Mouse (Mus musculus) limb, embryonic 14.5 days (tissue): ENCODE results near the gene Esp18. TPM values are rescaled to one million over a fixed set of nuclear protein-coding genes. Genes with fewer than 3 reads are reported as not detected.

Experiments
- ATAC-seq: fragments of 200-750 bp; cut with Nextera tagmentation; 2 replicates; pipeline ENCODE4 v1.8.0; 2017; ENCODE audit warnings: low read depth, moderate number of reproducible peaks, moderate TSS enrichment; ENCODE audit not compliant: low FRiP score
- DNase-seq: peaks from one replicate; pipeline ENCODE4 v3.0.0-alpha.2; 2015; ENCODE audit warnings: low spot score
- H3K27ac ChIP-seq: fragments of 300-500 bp; sonication (generic); replicated peaks from 2 replicates; pipeline ENCODE4 v1.5.1; 2014; ENCODE audit warnings: low read depth, mild to moderate bottlenecking, low read length, moderate library complexity, mixed read lengths
- H3K27me3 ChIP-seq: fragments of 300-500 bp; sonication (generic); 2 replicates; pipeline ENCODE4 v1.6.1; 2014; ENCODE audit warnings: low read length, mixed read lengths; ENCODE audit not compliant: control insufficient read depth, insufficient read depth
- H3K36me3 ChIP-seq: fragments of 300-500 bp; sonication (generic); 2 replicates; pipeline ENCODE4 v1.6.1; 2014; ENCODE audit warnings: mild to moderate bottlenecking, low read length, moderate library complexity, mixed read lengths; ENCODE audit not compliant: control insufficient read depth, insufficient read depth
- H3K4me1 ChIP-seq: fragments of 300-500 bp; sonication (generic); 2 replicates; pipeline ENCODE4 v1.6.1; 2014; ENCODE audit warnings: antibody characterized with exemption, low read length, mixed read lengths; ENCODE audit not compliant: control insufficient read depth, insufficient read depth
- H3K4me2 ChIP-seq: fragments of 300-500 bp; sonication (generic); replicated peaks from 2 replicates; pipeline ENCODE4 v1.6.1; 2014; ENCODE audit warnings: low read depth, mild to moderate bottlenecking, low read length, moderate library complexity; ENCODE audit not compliant: severe bottlenecking
- H3K4me3 ChIP-seq: fragments of 300-500 bp; sonication (generic); replicated peaks from 2 replicates; pipeline ENCODE4 v1.5.1; 2014; ENCODE audit warnings: low read length
- H3K9ac ChIP-seq: fragments of 300-500 bp; sonication (generic); 2 replicates; pipeline ENCODE4 v1.6.1; 2014; ENCODE audit warnings: mild to moderate bottlenecking, low read depth, low read length, moderate library complexity; ENCODE audit not compliant: severe bottlenecking
- H3K9me3 ChIP-seq: fragments of 300-500 bp; sonication (generic); 2 replicates; pipeline ENCODE4 v1.6.1; 2016; ENCODE audit warnings: low read length; ENCODE audit not compliant: control insufficient read depth
- POLR2A ChIP-seq: fragments of 200-500 bp; IDR thresholded peaks from 2 replicates; pipeline ENCODE4 v1.8.0; 2012; ENCODE audit warnings: inconsistent platforms, mild to moderate bottlenecking, moderate library complexity, borderline replicate concordance; ENCODE audit not compliant: insufficient read depth, insufficient read length; ENCODE audit errors: extremely low read depth
- WGBS: fragments of 180-500 bp; shearing (Covaris S2); extraction: QIAGEN DNeasy Blood & Tissue Kit; methylation state at CpG from one replicate; pipeline ENCODE4 v1.1.7; 2014; 5-methylcytosine and 5-hydroxymethylcytosine counted together
- microRNA-seq: library from miRNA; unstranded; fragments of <30 nt; microRNA quantifications from one replicate; pipeline ENCODE4, GENCODE M21; 2016
- polyA plus RNA-seq, 2 experiments: library from polyadenylated mRNA; depleted of rRNA in 1 of 2; stranded (reverse) in 1 of 2; unstranded in 1 of 2; fragments of >200 nt; fragmentation: Nextera tagmentation in 1 of 2; extraction: Ambion mirVana in 1 of 2; gene quantifications; 2 replicates each; pipeline versions ENCODE4 v1.2.1 to v1.2.3; 2012 to 2014

Gene Esp18
- polyA plus RNA-seq (2012; rRNA removed) (not detected in 2 replicates), polyA plus RNA-seq (2014; fragmentation: Nextera tagmentation; extraction: Ambion mirVana) (not detected in 2 replicates)

- ATAC-seq (no peak), DNase-seq (no peak)
- no peak within 1 kb of the TSS for H3K4me2 ChIP-seq
- H3K27me3 ChIP-seq = no peaks in the 10 kb centered on the region
- no peaks in the 10 kb centered on the region for H3K36me3 ChIP-seq
- H3K9me3 ChIP-seq = no peaks in the 10 kb centered on the region
- no peak within 1 kb of the TSS for H3K27ac ChIP-seq
- TF ChIP-seq POLR2A = no peak
- H3K9ac ChIP-seq = no peak within 1 kb of the TSS
- no peak within 1 kb of the TSS for H3K4me3 ChIP-seq
- no peaks in the 10 kb centered on the region for H3K4me1 ChIP-seq
- 72% methylated on average over 2 of the region's 2 CpGs for WGBS
These were observed at the start of gene Esp18 for GRCm38 (mm10) chr17:39406059-39406458. Gene Esp18 (plus strand): TSS chr17:39406359.

DNA sequence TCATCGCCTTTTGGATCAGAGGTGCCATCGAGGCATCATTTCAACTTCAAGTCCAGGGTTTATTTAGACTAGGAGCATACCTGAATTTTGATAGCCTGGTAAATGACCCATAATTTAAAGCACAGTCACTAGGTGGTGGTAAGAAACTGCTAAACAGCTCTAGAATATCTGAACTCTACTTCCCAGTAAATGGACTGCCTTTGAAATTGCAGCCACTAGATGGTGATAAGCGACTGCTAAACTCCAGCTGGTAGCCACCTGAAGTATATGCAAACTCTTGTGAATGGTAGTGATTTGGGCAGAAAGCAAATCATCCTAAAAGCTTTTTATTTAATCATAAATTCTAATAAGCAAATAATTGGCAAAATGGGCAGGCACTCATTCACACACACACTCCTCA is 42.8 kb upstream of the Esp18 start:
- no peak for DNase-seq
- no peak overlapping the region for H3K27ac ChIP-seq
- H3K4me3 ChIP-seq = no peak overlapping the region
- no peak overlapping the region for H3K4me2 ChIP-seq
- 67% methylated on average over 3 of the region's 3 CpGs for WGBS
- TF ChIP-seq POLR2A = no peak
- H3K27me3 ChIP-seq = no peaks in the 10 kb centered on the region
- H3K4me1 ChIP-seq = no peaks in the 10 kb centered on the region
- H3K36me3 ChIP-seq = no peaks in the 10 kb centered on the region
- no peaks in the 10 kb centered on the region for H3K9me3 ChIP-seq
- no peak overlapping the region for H3K9ac ChIP-seq
- no peak for ATAC-seq

Small RNAs within 50 kb of the gene (microRNA-seq; reads per million reads assigned to microRNA genes)
- gene Gm26429 = not detected

Other genes with a start within 250 kb of the Esp18 start
- not detected in 2 replicates for gene Esp16, start 129.8 kb downstream of the Esp18 start, polyA plus RNA-seq (2012; rRNA removed)
- gene Esp16, start 129.8 kb downstream of the Esp18 start, polyA plus RNA-seq (2014; fragmentation: Nextera tagmentation; extraction: Ambion mirVana) = not detected in 2 replicates
- gene Esp15, start 234.6 kb downstream of the Esp18 start, polyA plus RNA-seq (2012; rRNA removed) = not detected in 2 replicates
- gene Esp15, start 234.6 kb downstream of the Esp18 start, polyA plus RNA-seq (2014; fragmentation: Nextera tagmentation; extraction: Ambion mirVana) = not detected in 2 replicates